Mouse (Mus musculus) heart, postnatal 25 days (tissue): ENCODE results near the gene Adam11. TPM values are rescaled to one million over a fixed set of nuclear protein-coding genes. Genes with fewer than 3 reads are reported as not detected.

Experiments used
- DNase-seq: peaks from one replicate; pipeline ENCODE4 v3.0.0; 2022; ENCODE audit warnings: low spot score
- intact Hi-C: fragments of 180-260 bp; cut with DNase I; formaldehyde crosslinking; loops from one replicate; pipeline ENCODE4 v1.15.1; 2025
- total RNA-seq, 2 experiments: library from RNA; stranded (reverse); gene quantifications; 2 replicates each; pipeline ENCODE4 v1.2.3; 2021

The Adam11 gene
- total RNA-seq, 2 experiments from 2014 or later, result 3.8 to 4.1 TPM

- peak; percentile 49 for DNase-seq
- intact Hi-C loops, result loop anchor here (2.0 kb wide), 1 partner anchor 42 kb away; no protein-coding TSS in a partner anchor
Observed at GRCm38 (mm10) chr11:102819021-102819782, 58.0 kb downstream of the Adam11 start, which contains the start of gene Gjc1. Gjc1 (minus strand) TSS chr11:102819700.

DNA sequence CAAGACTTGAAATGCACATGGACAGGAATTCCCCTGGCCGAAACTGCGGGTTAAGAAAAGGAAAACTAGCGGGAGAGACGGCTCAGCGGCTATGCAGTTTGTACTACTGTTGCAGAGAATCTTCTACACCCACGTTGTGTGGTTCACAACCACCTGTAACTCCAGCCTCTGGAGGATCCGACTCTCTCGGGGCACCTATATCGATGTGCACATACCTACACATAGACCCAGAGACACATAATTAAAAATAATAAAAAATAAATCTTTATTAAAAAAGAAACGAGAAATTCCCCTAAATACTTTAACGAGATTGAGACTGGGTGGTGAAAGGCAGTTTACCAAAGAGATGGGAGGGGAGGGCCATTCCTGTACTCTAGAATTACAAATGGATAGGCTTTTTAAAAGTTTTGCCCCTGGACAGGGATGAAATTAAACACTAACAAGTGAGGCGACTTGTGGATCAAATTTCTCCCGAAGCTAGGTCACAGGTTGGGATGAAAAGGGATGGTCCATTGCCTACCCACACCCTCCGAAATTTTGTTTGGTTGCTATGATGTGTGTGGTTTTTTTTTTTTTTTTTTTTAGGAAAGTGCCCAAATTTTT lies 58.6 kb downstream of the Adam11 start:
- DNase-seq, result no peak
- intact Hi-C loops, result loop anchor here (2.0 kb wide), 1 partner anchor 43 kb away; no protein-coding TSS in a partner anchor

GRCm38 (mm10) chr11:102820432-102820831 lies 59.2 kb downstream of the Adam11 start:
- DNase-seq, result no peak
- intact Hi-C loops, result no loop called here

DNA sequence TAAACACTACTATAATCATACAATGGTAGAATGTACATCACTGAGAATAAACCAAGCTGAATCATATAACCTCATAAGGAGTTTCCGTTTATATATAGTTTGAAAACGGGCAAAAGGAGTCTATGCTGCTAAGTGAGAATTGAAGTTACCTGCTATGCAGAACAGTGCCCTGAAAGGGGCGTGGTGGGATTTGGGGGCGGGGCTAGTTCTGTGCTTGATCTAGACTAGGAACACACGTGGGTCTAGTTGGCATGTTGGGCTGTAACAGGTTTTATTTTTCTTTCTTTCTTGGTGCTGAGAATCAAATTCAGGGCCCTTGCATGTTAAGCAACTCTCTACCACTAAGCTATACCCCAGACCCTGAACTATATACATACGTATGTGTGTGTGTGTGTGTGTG lies 60.0 kb downstream of the Adam11 start:
- intact Hi-C loops, result no loop called here

DNA sequence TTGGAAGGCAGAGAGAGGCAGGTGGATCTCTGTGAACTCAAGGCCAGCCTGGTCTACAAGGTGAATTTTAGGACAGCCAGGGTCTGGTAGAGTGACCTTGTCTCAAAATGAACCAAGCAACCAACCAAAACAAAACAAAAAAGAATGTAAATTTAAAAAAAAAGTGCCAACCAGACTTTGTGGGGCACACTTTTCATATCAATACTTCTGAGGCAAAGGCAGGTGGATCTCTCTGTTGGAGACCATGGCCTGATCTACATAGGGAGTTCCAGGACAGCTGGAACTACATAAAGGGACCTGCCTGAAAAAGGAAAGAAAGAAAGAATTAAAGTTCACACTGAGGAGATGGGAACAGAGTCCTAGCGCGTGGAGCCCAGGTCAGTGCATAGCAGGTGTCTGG lies 65.2 kb downstream of the Adam11 start:
- intact Hi-C loops, result no loop called here
- no peak for DNase-seq

More for the DNA sequence above, 60.0 kb downstream of the Adam11 start:
- DNase-seq, result no peak

GRCm38 (mm10) chr11:102827097-102827496 lies 65.9 kb downstream of the Adam11 start:
- intact Hi-C loops, result no loop called here

More at GRCm38 (mm10) chr11:102827097-102827496, 65.9 kb downstream of the Adam11 start:
- no peak for DNase-seq

Other genes with a start within 250 kb of the Adam11 start
- gene Gpatch8, start 205.0 kb upstream of the Adam11 start, total RNA-seq, result 10 to 100 TPM; 19.3 to 23.2 TPM
- 1 to 10 TPM; 2.2 TPM for gene Gm11627, start 182.0 kb upstream of the Adam11 start, total RNA-seq
- 1 to 10 TPM; 4.7 to 5.0 TPM for gene Fzd2, start 157.0 kb upstream of the Adam11 start, total RNA-seq
- not detected for gene Meioc, start 97.7 kb upstream of the Adam11 start, total RNA-seq
- 10 to 100 TPM; 21.2 to 22.8 TPM for gene Ccdc43, start 63.7 kb upstream of the Adam11 start, total RNA-seq
- gene Gjc1, start 58.3 kb downstream of the Adam11 start, total RNA-seq, result 10 to 100 TPM; 27.4 to 29.2 TPM
- gene Higd1b, start 74.4 kb downstream of the Adam11 start, total RNA-seq, result 10 to 100 TPM; 11.6 to 17.6 TPM
- 10 to 100 TPM; 34.6 to 36.1 TPM for gene Eftud2, start 119.5 kb downstream of the Adam11 start, total RNA-seq
- not detected for gene Ccdc103, start 119.8 kb downstream of the Adam11 start, total RNA-seq
- gene Fam187a, start 123.7 kb downstream of the Adam11 start, total RNA-seq, result not detected
- gene Gfap, start 139.5 kb downstream of the Adam11 start, total RNA-seq, result under 1 TPM; 0.13 to 0.31 TPM
- under 1 TPM; 0.44 to 0.50 TPM for gene Kif18b, start 163.7 kb downstream of the Adam11 start, total RNA-seq
- not detected for gene C1ql1, start 185.2 kb downstream of the Adam11 start, total RNA-seq